Mouse (Mus musculus) liver, embryonic 13.5 days (tissue): Measurements from ENCODE around the gene Ccser1. TPM values are rescaled to one million over a fixed set of nuclear protein-coding genes. Genes with fewer than 3 reads are reported as not detected.

Experiments
- ATAC-seq: fragments of 200-750 bp; cut with Nextera tagmentation; 2 replicates; pipeline ENCODE4 v1.8.0; 2017; ENCODE audit warnings: low read depth, mild to moderate bottlenecking, moderate number of reproducible peaks, moderate library complexity
- DNase-seq: peaks from one replicate; pipeline ENCODE4 v3.0.0; 2022
- H3K27ac ChIP-seq: fragments of 300-500 bp; sonication (generic); 2 replicates; pipeline ENCODE4 v1.5.1; 2015; ENCODE audit warnings: moderate library complexity, mild to moderate bottlenecking, inconsistent platforms
- H3K27me3 ChIP-seq: fragments of 300-500 bp; sonication (generic); 2 replicates; pipeline ENCODE4 v1.6.1; 2015; ENCODE audit warnings: mild to moderate bottlenecking, inconsistent platforms
- H3K36me3 ChIP-seq: fragments of 300-500 bp; sonication (generic); 2 replicates; pipeline ENCODE4 v1.6.1; 2015; ENCODE audit warnings: mild to moderate bottlenecking, inconsistent platforms
- H3K4me1 ChIP-seq: fragments of 300-500 bp; sonication (generic); replicated peaks from 2 replicates; pipeline ENCODE4 v1.6.1; 2015; ENCODE audit warnings: inconsistent platforms
- H3K4me2 ChIP-seq: fragments of 300-500 bp; sonication (generic); 2 replicates; pipeline ENCODE4 v1.6.1; 2015; ENCODE audit warnings: inconsistent platforms, mild to moderate bottlenecking, moderate library complexity
- H3K4me3 ChIP-seq: fragments of 300-500 bp; sonication (generic); replicated peaks from 2 replicates; pipeline ENCODE4 v1.5.1; 2015; ENCODE audit warnings: mild to moderate bottlenecking, inconsistent platforms
- H3K9ac ChIP-seq: fragments of 300-500 bp; sonication (generic); 2 replicates; pipeline ENCODE4 v1.6.1; 2015; ENCODE audit warnings: mild to moderate bottlenecking, inconsistent platforms
- H3K9me3 ChIP-seq: fragments of 300-500 bp; sonication (generic); replicated peaks from 2 replicates; pipeline ENCODE4 v1.6.1; 2016; ENCODE audit warnings: inconsistent platforms
- WGBS: fragments of 180-500 bp; shearing (Covaris S2); methylation state at CpG from one replicate; pipeline ENCODE4 v1.1.7; 2015; ENCODE audit not compliant: insufficient replicate concordance; 5-methylcytosine and 5-hydroxymethylcytosine counted together
- polyA plus RNA-seq: library from polyadenylated mRNA; unstranded; fragments of >200 nt; fragmentation: Nextera tagmentation; extraction: Ambion mirVana; gene quantifications from 2 replicates; pipeline ENCODE4 v1.2.1, GENCODE M21; 2015

Ccser1 gene
- polyA plus RNA-seq, 1 experiment from 2014 or later: 0.16 TPM

DNA sequence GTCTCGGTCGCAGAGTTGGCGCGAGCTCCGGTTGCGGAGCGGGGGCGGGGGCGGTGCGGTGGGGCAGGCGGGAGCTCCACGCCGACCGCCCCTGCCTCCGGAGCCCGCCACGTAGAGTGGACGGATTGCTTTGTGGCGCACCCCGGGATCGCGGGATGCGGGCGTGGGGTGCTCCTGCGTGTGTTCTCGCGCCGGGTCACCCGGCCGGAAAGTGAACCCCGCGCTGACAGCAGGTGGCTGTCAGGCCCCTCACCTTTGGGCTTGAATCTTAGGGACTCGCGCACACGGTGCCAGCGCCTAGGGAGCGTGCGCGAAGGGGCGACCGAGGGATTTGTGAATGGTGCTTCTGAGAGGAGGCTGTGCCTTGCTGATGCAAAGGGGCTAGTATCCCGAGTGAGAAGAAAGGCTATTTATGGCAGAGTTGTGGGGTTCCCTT lies 650 bp downstream of the Ccser1 start:
- Histone ChIP-seq H3K27me3 (peaks cover 37% of the 10 kb centered on the region), H3K4me3 (peak overlapping the region; percentile 58), H3K36me3 (no peaks in the 10 kb centered on the region), H3K9me3 (no peaks in the 10 kb centered on the region), H3K9ac (peak overlapping the region; percentile 22; the same call in 1 of the 2 replicates), H3K4me1 (no peaks in the 10 kb centered on the region), H3K4me2 (peak overlapping the region; percentile 76), H3K27ac (no peak overlapping the region)
- ATAC-seq (no peak), DNase-seq (no peak)
- WGBS: under 1% methylated on average over 42 of the region's 42 CpGs

DNA sequence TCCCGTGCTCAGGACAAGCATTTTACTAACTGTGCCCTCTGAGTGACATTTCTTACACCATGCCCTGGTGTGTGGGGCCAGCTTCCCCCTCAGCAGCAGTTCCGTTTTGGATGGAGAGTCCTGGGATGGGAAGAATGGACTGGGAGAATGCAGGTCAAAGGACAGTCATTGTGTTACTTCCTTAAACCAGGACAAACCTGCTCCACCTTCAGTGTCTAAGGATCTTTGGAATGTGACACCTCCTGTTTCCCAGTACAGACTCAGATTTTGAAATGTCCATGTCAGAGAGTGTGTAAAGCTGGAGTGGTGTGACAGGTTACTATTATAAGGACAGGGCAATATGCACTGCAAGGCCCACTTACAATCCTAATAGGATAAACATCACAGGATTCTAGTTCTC lies 8.9 kb downstream of the Ccser1 start:
- no peak for ATAC-seq
- H3K27me3 ChIP-seq: no peaks in the 10 kb centered on the region
- WGBS: 39% methylated on average over 2 of the region's 2 CpGs

DNA sequence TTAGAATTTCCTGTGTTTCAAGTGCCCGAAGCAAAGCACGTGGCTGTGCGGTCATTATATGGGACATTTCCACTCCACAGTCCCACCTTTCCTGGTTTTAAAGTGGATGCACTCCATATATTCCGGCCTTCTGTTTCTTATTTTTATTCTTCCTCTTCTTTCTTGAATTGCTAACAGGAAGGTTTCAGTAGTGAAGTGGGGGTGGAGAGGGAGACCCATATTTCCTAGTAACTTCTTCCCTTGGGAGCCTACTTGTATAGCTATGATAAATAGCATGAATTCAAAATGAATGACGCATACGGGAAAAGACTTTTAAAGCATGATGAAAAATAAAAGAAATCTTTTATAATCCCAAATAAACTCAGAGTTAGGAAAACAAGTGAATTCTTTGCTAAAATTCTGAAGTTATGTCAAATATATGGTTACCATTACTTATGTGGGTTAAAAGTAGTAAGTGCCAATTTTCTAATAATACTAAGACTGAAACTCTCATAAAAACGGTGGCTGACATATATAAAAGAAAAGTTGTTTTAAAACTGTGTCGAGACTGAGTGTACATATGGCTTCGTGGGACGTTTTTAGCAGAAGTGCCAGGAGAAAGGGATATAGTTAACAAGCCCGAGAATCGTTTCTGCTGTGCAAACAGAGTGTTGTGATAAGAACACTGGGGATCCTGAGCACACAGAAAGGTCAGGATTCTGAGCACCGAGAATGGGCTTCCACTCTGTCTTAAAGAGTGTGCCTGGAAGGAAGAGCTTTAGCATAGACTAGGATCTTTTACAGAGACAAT lies 11.7 kb downstream of the Ccser1 start:
- Histone ChIP-seq H3K27ac (no peak overlapping the region), H3K9me3 (no peaks in the 10 kb centered on the region), H3K4me2 (no peak overlapping the region), H3K27me3 (no peaks in the 10 kb centered on the region), H3K36me3 (no peaks in the 10 kb centered on the region), H3K4me1 (no peaks in the 10 kb centered on the region), H3K9ac (no peak overlapping the region), H3K4me3 (no peak overlapping the region)
- ATAC-seq (no peak), DNase-seq (no peak)
- 57% methylated on average over 13 of the region's 13 CpGs for WGBS

More for the DNA sequence above, 8.9 kb downstream of the Ccser1 start:
- no peaks in the 10 kb centered on the region for H3K4me1 ChIP-seq
- H3K36me3 ChIP-seq: no peaks in the 10 kb centered on the region
- H3K4me3 ChIP-seq: no peak overlapping the region
- no peaks in the 10 kb centered on the region for H3K9me3 ChIP-seq
- H3K27ac ChIP-seq: no peak overlapping the region
- no peak overlapping the region for H3K9ac ChIP-seq
- H3K4me2 ChIP-seq: no peak overlapping the region
- DNase-seq: no peak

DNA sequence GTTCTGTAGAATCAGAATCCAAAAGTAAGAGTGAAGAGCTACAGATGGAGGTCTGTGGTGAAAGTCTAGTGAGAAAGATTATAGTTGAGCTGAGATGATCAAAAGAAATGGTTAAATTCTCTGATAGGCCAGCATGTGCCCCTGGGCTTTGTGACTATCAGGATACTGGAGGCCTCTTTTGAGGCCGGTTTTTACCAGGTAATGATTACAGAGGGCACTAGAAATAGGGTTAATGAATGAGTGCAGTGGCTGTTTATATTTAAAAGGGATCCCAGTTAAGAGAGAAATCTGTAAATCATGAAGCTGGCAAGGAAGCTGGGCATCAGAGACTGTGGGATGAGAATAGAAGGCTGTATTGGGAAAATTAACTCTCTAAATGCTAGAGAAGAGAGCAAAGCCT lies 23.2 kb downstream of the Ccser1 start:
- H3K9me3 ChIP-seq: no peaks in the 10 kb centered on the region
- no peaks in the 10 kb centered on the region for H3K36me3 ChIP-seq
- H3K9ac ChIP-seq: no peak overlapping the region
- H3K4me3 ChIP-seq: no peak overlapping the region
- 59% methylated on average over 1 of the region's 1 CpGs for WGBS
- H3K4me2 ChIP-seq: no peak overlapping the region
- DNase-seq: no peak
- no peak overlapping the region for H3K27ac ChIP-seq
- H3K4me1 ChIP-seq: no peaks in the 10 kb centered on the region
- ATAC-seq: no peak
- H3K27me3 ChIP-seq: no peaks in the 10 kb centered on the region

DNA sequence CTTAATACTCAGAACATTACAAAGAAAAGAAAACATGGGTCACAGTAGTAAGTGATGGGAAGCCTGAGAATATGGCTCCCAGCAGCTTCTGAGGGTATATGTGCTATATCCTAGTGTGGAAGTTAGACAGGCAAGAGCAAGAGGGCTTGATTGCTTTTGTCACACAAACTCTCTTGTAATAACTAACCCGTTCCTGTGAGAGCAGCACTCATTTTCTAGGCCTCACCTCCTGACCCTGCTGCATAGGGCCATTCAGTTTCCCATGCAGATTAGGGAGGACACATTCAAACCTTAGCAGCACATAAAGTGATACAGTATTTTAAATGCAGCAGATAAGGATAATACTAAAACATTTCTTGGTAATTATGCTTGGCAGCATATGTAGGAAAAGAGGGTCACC lies 25.9 kb downstream of the Ccser1 start:
- H3K4me2 ChIP-seq: no peak overlapping the region
- H3K9ac ChIP-seq: no peak overlapping the region
- DNase-seq: no peak
- H3K4me3 ChIP-seq: no peak overlapping the region
- no peak overlapping the region for H3K27ac ChIP-seq
- H3K27me3 ChIP-seq: no peaks in the 10 kb centered on the region
- H3K9me3 ChIP-seq: no peaks in the 10 kb centered on the region
- WGBS: 35% methylated on average over 1 of the region's 1 CpGs
- H3K36me3 ChIP-seq: no peaks in the 10 kb centered on the region
- no peaks in the 10 kb centered on the region for H3K4me1 ChIP-seq
- ATAC-seq: no peak

DNA sequence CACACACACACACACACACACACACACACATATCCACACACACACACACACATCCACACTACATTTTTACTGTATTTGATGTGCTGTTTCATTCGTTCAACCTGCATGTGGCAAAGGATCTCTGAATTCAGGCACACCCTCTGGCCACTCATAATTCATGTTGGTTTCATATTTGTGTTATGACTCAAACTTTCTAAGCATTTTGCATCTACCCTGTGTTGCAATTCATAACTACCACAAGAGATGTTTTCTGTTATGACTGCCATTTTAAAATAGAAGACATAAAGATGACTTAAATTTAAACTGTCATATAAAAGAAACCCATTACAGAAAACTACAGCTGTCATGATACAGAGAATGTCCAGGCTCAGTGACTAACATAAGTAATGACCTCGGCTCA lies 26.5 kb downstream of the Ccser1 start:
- ATAC-seq: no peak
- no peak for DNase-seq
- 45% methylated on average over 2 of the region's 2 CpGs for WGBS
- Histone ChIP-seq H3K9me3 (no peaks in the 10 kb centered on the region), H3K27ac (no peak overlapping the region), H3K4me1 (no peaks in the 10 kb centered on the region), H3K9ac (no peak overlapping the region), H3K36me3 (no peaks in the 10 kb centered on the region), H3K4me2 (no peak overlapping the region), H3K4me3 (no peak overlapping the region), H3K27me3 (no peaks in the 10 kb centered on the region)

DNA sequence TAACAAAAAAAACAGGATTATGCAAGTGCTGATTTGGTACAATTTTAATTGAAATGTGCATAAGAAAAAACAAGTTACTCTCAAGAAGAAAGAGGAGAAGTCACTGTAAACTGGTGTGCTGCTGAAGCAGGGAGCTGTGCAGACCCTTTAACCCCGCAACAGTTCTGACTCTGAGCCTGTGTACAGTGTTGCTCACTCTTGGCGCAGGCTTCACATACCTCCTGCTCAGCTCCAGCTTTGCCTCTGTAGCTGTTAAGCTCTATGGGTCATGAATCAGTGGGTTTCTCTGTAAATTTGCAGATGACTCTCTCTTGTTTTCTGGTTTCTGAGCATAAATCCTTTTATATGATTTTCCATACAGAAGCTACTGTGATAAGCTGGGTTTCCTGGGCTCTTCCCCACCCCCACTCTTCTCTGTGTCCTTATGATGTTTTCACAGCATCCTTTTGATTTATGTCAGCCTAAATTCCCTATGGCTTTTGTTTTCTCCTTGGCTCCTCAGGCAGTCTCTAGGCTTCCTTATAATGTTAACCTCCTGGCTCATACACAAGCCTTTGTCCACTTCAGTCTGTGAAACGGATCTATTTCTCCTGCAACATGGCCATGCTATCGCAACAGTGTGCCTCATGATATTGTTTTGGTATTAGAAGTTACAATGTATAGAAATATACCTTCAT lies 30.1 kb downstream of the Ccser1 start:
- H3K4me1 ChIP-seq: no peaks in the 10 kb centered on the region
- H3K36me3 ChIP-seq: no peaks in the 10 kb centered on the region
- H3K4me3 ChIP-seq: no peak overlapping the region
- WGBS: 66% methylated on average over 4 of the region's 4 CpGs
- no peak overlapping the region for H3K9ac ChIP-seq
- ATAC-seq (no peak), DNase-seq (no peak)
- no peak overlapping the region for H3K4me2 ChIP-seq
- no peaks in the 10 kb centered on the region for H3K9me3 ChIP-seq
- H3K27me3 ChIP-seq: no peaks in the 10 kb centered on the region
- no peak overlapping the region for H3K27ac ChIP-seq

DNA sequence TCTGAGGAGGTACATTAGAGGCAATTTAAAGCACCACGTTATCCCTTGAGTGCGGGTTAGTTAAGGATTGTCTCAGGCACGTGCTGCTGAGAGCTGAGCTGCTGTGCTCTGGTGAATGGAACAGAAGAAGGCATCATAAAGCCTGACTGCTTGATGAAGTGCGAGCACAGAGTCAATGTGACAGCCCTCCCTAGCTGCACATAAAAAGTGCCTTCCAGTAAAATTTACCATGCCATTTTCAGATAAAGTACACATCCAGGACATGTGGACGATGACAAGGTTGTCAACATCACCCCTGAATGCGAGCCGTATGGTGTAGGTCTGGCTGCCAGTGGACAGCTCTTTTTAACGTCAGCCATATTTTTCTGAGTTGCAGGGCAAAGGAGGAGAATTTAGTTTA lies 35.6 kb downstream of the Ccser1 start:
- ATAC-seq (no peak), DNase-seq (no peak)
- WGBS: 62% methylated on average over 8 of the region's 8 CpGs
- Histone ChIP-seq H3K9ac (no peak overlapping the region), H3K9me3 (no peaks in the 10 kb centered on the region), H3K4me1 (no peaks in the 10 kb centered on the region), H3K4me2 (no peak overlapping the region), H3K36me3 (no peaks in the 10 kb centered on the region), H3K27ac (no peak overlapping the region), H3K4me3 (no peak overlapping the region), H3K27me3 (no peaks in the 10 kb centered on the region)

DNA sequence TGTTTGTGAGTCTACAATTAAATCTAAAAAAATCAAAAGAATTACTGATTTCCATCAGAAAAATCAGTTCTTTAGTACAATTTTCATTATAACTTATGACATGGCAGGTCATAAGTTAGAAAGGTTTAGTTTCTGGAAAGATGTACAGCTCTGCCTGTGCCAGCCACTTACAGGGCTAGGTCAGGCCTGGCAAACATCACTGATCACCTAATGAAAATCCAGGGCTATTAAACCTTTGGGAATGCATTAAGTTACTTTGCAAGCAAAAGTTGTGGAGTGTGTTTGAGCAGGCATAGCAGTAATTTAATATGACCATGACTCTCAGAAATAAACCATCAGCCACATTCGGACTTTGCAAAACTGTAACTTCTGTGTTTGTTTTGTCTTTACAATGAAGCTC lies 36.4 kb downstream of the Ccser1 start:
- H3K9me3 ChIP-seq: no peaks in the 10 kb centered on the region
- H3K4me1 ChIP-seq: no peaks in the 10 kb centered on the region
- no peak overlapping the region for H3K27ac ChIP-seq
- ATAC-seq: no peak
- no peak overlapping the region for H3K9ac ChIP-seq
- no peaks in the 10 kb centered on the region for H3K36me3 ChIP-seq
- DNase-seq: no peak
- H3K4me3 ChIP-seq: no peak overlapping the region
- H3K4me2 ChIP-seq: no peak overlapping the region
- WGBS: 62% methylated on average over 1 of the region's 1 CpGs
- H3K27me3 ChIP-seq: no peaks in the 10 kb centered on the region

DNA sequence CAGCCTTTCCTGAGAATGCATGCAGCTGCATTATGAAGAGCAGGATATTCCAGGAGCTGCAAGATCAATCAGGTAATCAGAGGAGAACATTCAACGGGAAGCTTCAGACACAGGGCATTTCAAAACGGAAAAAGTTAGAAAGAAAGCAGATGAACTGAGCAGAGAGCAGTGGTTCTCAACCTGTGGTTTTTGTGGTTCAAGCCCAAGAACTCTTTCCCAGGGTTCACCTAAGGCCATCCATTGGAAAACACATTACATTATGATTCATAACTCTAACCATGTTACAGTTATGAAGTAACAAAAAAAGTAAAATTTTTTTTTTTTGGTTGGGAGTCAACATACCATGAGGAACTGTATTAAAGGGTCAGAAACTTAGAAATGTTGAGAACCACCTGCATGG lies 37.6 kb downstream of the Ccser1 start:
- no peak overlapping the region for H3K27ac ChIP-seq
- H3K4me1 ChIP-seq: no peaks in the 10 kb centered on the region
- ATAC-seq: no peak
- no peaks in the 10 kb centered on the region for H3K36me3 ChIP-seq
- no peaks in the 10 kb centered on the region for H3K27me3 ChIP-seq
- no peak overlapping the region for H3K4me2 ChIP-seq
- H3K9me3 ChIP-seq: no peaks in the 10 kb centered on the region
- H3K9ac ChIP-seq: no peak overlapping the region
- 23% methylated on average over 2 of the region's 2 CpGs for whole genome bisulfite sequencing
- DNase-seq: no peak
- H3K4me3 ChIP-seq: no peak overlapping the region

DNA sequence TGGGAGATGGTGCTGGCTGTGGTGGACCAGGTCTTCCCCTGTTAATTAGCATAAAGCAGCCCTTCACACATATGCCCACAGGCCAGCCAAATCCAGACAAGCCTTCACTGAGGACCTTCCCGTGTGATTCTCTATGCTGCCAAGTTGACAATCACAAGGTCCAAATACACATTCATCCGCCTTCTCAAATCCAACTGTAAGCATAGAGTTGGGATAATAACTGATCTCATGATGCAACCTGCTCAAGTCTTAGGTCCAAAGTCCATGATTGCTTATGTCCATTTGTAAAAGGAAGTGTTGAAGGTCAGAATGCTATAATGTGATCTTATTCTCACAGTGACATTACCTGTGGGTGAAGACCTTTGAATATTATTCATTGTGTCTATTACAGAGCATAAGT lies 43.4 kb downstream of the Ccser1 start:
- no peak overlapping the region for H3K9ac ChIP-seq
- no peak overlapping the region for H3K4me3 ChIP-seq
- no peak for DNase-seq
- H3K9me3 ChIP-seq: no peaks in the 10 kb centered on the region
- no peak overlapping the region for H3K4me2 ChIP-seq
- H3K27me3 ChIP-seq: no peaks in the 10 kb centered on the region
- H3K36me3 ChIP-seq: no peaks in the 10 kb centered on the region
- WGBS: 56% methylated on average over 2 of the region's 2 CpGs
- no peaks in the 10 kb centered on the region for H3K4me1 ChIP-seq
- ATAC-seq: no peak
- no peak overlapping the region for H3K27ac ChIP-seq

DNA sequence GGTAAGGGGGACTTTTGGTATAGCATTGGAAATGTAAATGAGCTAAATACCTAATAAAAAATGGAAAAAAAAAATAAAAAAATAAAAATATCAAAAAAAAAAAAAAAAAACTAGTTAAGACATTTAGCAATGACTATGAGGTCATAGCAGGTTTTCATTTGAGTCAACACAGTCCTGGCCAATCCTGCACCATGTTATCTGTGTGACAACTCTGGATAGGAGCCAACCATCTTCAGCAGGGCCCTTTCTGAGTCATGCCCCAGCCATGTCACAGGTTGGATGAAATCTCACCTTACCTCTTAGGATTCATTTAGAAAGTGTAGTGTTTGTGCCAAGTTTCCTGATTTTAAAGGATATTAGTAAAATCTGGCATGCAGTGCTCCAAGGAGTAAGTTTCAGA lies 45.2 kb downstream of the Ccser1 start:
- no peak overlapping the region for H3K9ac ChIP-seq
- no peaks in the 10 kb centered on the region for H3K4me1 ChIP-seq
- H3K4me3 ChIP-seq: no peak overlapping the region
- H3K9me3 ChIP-seq: no peaks in the 10 kb centered on the region
- H3K27me3 ChIP-seq: no peaks in the 10 kb centered on the region
- no peaks in the 10 kb centered on the region for H3K36me3 ChIP-seq
- no peak for DNase-seq
- no peak for ATAC-seq
- H3K4me2 ChIP-seq: no peak overlapping the region
- no peak overlapping the region for H3K27ac ChIP-seq
